Mouse (Mus musculus): Measurements from ENCODE around the gene Cd2bp2.

The Cd2bp2 gene

GRCm38 (mm10) chr7:127217475-127217874 is 21.6 kb upstream of the Cd2bp2 start:
- no peak for DNase-seq

DNA sequence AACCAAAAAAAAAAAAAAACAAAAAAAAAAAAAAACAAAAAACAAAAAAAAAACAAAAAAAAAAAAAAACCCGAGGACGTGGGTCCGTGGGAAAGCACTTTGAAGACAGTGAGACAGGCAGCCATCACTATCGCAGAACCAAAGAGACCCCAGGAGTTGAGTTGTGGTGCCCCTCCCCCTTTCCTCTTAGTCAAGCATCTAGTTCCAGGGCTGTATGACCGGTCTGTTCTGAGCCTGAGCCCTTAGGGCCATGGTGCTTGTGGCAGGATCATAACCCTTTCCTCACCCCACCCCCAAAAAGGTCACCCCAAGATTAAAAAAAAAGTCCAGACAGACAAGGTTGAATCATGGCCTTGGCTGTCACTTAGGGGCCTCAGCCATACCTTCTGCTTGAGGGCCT is 20.5 kb upstream of the Cd2bp2 start:
- no peak for DNase-seq

DNA sequence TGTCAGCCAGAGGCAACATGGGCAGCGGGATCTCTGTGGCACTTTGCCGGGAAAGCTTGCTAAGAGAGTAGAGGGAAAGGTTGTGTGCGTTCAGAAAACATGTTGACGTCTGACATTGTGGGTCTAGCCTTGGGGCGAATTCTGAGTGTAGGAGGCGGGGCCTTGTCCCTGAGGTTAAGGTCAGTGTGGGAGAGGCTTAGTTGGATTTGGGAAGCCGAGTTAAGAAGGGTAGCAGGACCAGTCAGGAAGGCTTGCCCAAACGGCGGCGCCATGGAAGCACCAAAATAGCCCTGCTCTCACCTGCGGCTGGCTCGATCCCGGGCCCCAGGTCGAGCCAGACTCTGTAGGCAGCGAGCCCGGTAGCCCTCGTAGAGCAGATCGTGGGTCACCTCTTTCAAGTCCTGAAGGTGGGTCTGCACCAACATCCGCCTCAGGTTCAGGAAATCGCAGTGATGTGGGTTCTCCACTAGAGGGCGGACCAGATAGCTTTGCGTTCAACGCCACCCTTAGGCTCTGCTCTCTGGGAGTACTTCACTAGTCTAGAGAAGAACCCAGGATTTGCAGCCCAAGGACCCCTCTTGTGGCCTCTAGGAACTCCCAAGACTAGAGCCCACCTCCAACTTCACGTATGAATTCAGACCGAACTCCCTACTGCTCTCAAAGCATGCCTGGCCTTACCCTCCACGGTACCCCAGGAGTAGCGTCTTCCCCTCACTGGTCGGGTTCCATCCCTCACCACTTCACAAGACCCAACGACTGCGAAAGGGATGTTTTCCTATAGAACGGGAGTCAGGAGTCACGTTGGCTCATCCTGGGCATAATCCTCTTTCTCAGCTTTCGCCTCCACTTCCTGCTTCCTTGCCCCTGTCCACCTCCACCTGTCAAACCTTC is 19.4 kb upstream of the Cd2bp2 start:
- peak; percentile 73 to 77 for DNase-seq

GRCm38 (mm10) chr7:127214521-127214920 is 18.7 kb upstream of the Cd2bp2 start:
- peak in 1 of 2 experiments; percentile 26 for DNase-seq

- DNase-seq: no peak
These were observed 18.1 kb upstream of the Cd2bp2 start for GRCm38 (mm10) chr7:127213930-127214329.

DNA sequence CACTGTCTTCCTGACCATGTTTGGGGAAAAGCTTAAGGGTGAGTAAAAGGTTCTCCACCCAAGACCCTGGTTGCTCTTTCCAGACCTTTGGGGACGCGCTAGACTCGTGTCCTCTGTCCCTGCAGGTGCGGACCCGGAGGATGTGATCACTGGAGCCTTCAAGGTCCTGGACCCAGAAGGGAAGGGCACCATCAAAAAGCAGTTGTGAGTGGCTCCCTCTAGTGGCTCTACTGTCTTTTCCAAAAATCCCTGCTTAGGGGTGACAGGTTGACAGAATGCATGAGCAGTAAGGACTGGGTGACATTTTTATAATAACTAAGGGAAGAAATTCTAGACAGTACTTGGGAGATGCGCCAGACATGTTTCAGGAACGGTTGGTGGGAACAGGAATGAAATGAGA is 17.6 kb upstream of the Cd2bp2 start:
- peak; percentile 46 to 70 for DNase-seq

DNA sequence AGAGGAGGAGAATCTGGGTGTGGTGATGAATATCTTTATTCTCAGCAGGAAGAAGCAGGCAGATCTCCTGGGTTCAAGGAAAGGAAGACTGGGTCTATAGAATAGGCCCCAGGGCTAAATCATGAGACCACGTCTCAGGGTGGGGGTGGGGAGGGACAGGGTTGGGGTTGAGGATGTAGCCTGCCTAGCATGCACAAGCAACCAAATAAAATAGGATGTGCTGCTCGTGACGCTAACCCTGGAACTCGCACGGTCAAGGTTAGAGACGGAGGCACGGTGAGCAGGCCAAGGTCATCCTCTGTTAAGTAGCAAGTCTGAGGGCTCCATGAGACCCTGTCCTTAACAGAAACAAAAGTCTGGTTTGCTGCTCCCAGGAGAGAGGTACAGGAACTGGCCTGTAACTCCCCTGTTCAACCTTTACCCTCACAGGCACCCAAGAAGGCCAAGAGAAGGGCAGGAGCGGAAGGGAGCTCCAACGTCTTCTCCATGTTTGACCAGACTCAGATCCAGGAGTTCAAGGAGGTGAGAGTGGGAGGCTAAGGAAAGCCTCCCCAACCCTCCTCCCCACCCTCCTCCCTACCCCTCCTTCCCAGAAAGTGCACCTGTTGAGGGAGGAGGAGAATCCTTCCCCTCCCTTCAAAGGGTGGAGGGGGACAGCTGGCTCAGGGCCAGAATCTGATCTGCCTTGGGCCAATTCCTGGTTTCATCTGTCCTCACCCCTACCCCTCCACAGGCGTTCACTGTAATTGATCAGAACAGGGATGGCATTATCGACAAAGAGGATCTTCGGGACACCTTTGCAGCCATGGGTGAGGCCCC is 16.8 kb upstream of the Cd2bp2 start:
- no peak for DNase-seq

GRCm38 (mm10) chr7:127211014-127211745 is 15.3 kb upstream of the Cd2bp2 start:
- DNase-seq: peak in 1 of 2 experiments; percentile 35

DNA sequence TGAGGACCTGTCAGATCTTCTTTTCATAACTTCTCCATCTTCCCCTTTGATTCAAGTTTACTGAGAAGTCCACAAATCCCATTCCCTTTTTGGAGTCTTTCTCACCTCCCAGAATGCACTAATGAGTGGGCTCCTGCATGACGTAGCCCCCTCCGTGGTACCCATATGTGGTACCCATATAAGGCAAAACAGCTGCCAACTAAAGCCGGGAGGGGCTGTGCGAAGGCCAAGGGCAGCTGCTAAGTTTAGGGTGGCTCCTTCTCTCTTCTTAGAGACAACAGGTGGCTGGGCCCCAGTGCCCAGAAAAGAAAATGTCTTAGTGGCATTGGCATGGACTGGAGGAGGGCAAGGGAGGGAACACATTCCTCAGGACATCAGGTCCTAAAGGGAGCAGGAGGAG is 14.4 kb upstream of the Cd2bp2 start:
- DNase-seq: no peak

DNA sequence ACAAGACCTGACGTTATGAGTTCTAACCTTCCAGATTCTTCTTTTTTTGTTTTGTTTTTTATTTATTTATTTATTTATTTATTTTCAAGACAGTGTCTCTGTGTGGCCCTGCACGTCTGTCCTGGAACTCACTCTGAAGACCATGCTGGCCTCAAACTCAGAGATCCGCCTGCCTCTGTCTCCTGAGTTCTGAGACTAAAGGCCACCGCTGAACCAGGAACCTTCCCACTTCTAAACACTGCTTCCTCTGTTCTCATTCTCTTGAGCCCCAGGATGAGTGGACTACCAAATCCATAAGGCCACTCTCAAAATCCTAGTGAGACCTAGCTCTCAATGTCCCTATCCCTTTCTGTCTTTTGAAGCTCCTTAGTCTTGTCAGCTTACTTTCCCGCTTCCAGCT is 14.0 kb upstream of the Cd2bp2 start:
- no peak for DNase-seq

GRCm38 (mm10) chr7:127208553-127209438 is 12.9 kb upstream of the Cd2bp2 start, which contains the start of gene Mylpf:
Gene Mylpf, plus strand, starts transcription at chr7:127208890.
- peak; percentile 97 to 98 for DNase-seq

DNA sequence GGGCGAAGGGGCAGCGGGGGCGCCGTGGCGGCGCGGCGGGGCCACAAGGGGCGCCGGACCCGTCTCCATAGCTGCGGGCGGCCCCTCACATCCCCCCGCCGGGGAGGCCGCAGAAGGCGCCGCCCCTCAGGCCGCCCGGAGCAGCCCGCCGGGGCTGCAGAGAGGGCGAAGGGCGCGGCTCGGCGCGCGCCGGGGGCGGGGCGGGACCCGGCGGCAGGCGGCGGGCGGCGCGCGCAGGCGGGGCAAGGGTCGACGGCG is 12.4 kb upstream of the Cd2bp2 start, which contains the start of gene Tbc1d10b:
Gene Tbc1d10b, minus strand, starts transcription at position 174 of the 258 bp plus-strand sequence.
- DNase-seq: no peak

- DNase-seq: peak in 1 of 2 experiments; percentile 30
These were observed 11.8 kb upstream of the Cd2bp2 start for GRCm38 (mm10) chr7:127207374-127208294.

GRCm38 (mm10) chr7:127206606-127207005 is 10.8 kb upstream of the Cd2bp2 start:
- DNase-seq: no peak

- DNase-seq: no peak
These were observed 634 bp upstream of the Cd2bp2 start for GRCm38 (mm10) chr7:127196484-127196883.

- DNase-seq: no peak
These were observed 1.2 kb downstream of the Cd2bp2 start for GRCm38 (mm10) chr7:127194633-127195029.

- DNase-seq: no peak
These were observed 1.7 kb downstream of the Cd2bp2 start for GRCm38 (mm10) chr7:127194011-127194632.

DNA sequence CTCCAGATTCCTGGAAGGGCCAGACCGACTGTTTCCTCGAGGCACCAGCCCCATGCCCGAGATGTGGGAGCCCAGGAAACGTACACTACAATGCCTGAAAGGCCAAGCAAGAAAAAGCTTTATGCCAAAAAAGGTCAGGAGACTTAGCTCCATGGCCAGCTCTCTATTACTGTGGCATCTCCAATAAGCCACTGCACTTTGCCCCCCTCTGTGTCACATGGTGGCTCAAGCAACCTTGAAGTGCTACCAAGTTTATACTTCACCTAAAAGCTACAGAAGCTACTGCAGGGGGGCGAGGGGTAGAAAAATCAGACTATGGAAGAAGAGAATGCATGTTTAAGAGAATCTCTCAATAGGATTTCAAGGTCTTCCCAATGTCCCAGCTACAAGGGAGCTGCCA is 2.9 kb downstream of the Cd2bp2 start:
- DNase-seq: peak; percentile 77 to 80

DNA sequence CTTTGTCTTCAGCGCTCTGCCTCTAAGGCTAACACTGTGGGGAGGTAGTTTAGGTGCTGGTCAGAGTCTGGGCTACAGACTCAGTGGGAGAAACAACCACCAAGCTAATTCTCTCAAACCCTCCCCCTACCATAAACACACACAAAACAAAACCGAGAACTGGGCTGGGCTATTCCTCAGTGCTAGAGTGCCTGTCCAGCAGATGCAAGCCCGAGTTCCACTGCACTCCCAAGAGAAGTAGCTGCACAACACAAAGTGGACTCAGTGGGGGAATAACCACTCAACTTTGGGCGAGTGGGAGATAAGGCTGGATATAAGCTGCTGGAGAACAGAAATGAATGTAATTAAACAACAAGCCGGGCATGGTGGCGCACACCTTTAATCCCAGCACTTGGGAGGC is 5.2 kb downstream of the Cd2bp2 start:
- DNase-seq: no peak

Measured in kidney, postnatal 36 days (tissue).